Mouse (Mus musculus) A20 (cell line): ENCODE measurements at regions not wholly inside any gene's neighbourhood (a gene's known extent, or its start where the extent isn't known, plus 50 kb on each side); places are given as distances from the start of the nearest gene placed in this dataset.
A peak's percentile ranks its signal among the peaks of the same experiment; 100 is the strongest.

Experiments used
- DNase-seq: peaks from one replicate; pipeline ENCODE4 v3.0.0-alpha.2; 2011; ENCODE audit warnings: low read depth, low spot score

GRCm38 (mm10) chr10:56587205-56587604 lies 210.1 kb downstream of the Gja1 start:
- no peak for DNase-seq

GRCm38 (mm10) chr10:56597382-56597781 lies 220.3 kb downstream of the Gja1 start:
- no peak for DNase-seq

- DNase-seq, result no peak
Measured at GRCm38 (mm10) chr10:56598191-56598590, 221.1 kb downstream of the Gja1 start.

GRCm38 (mm10) chr10:56599923-56600322 lies 222.8 kb downstream of the Gja1 start:
- no peak for DNase-seq

- no peak for DNase-seq
Measured at GRCm38 (mm10) chr10:56611564-56612288, 234.6 kb downstream of the Gja1 start.

GRCm38 (mm10) chr10:56642656-56643055 lies 265.5 kb downstream of the Gja1 start:
- no peak for DNase-seq

GRCm38 (mm10) chr10:56643376-56644135 lies 266.4 kb downstream of the Gja1 start:
- DNase-seq, result no peak

- no peak for DNase-seq
Measured at GRCm38 (mm10) chr10:56660501-56660900, 283.4 kb downstream of the Gja1 start.

- no peak for DNase-seq
Measured at GRCm38 (mm10) chr10:56673919-56674318, 296.8 kb downstream of the Gja1 start.

- DNase-seq, result no peak
Measured at GRCm38 (mm10) chr10:56682901-56683300, 305.8 kb downstream of the Gja1 start.

GRCm38 (mm10) chr10:56685655-56686250 lies 308.6 kb downstream of the Gja1 start:
- no peak for DNase-seq

GRCm38 (mm10) chr10:56691467-56691866 lies 314.3 kb downstream of the Gja1 start:
- DNase-seq, result no peak

- no peak for DNase-seq
Measured at GRCm38 (mm10) chr10:56695100-56695499, 318.0 kb downstream of the Gja1 start.

- DNase-seq, result no peak
Measured at GRCm38 (mm10) chr10:56700126-56700525, 323.0 kb downstream of the Gja1 start.

GRCm38 (mm10) chr10:56708411-56708810 lies 331.3 kb downstream of the Gja1 start:
- DNase-seq, result no peak

GRCm38 (mm10) chr10:56708886-56709285 lies 331.8 kb downstream of the Gja1 start:
- no peak for DNase-seq

GRCm38 (mm10) chr10:56712611-56713105 lies 335.5 kb downstream of the Gja1 start:
- DNase-seq, result peak; percentile 77

- DNase-seq, result peak; percentile 68
Measured at GRCm38 (mm10) chr10:56737073-56737472, 359.9 kb downstream of the Gja1 start.

GRCm38 (mm10) chr10:56739621-56740020 lies 362.5 kb downstream of the Gja1 start:
- DNase-seq, result no peak

- no peak for DNase-seq
Measured at GRCm38 (mm10) chr10:56752134-56752533, 375.0 kb downstream of the Gja1 start.

- DNase-seq, result no peak
Measured at GRCm38 (mm10) chr10:56753576-56753975, 376.4 kb downstream of the Gja1 start.

GRCm38 (mm10) chr10:56754546-56755175 lies 377.5 kb downstream of the Gja1 start:
- DNase-seq, result no peak
